Mouse (Mus musculus) heart, adult 2 months (tissue): ENCODE data around the gene Angptl3.

Experiments
- CTCF ChIP-seq: fragments of 200-600 bp; IDR thresholded peaks from 2 replicates; pipeline ENCODE4 v1.8.1; 2022; ENCODE audit warnings: antibody characterized with exemption, mild to moderate bottlenecking, moderate library complexity
- EP300 ChIP-seq: fragments of 200-500 bp; IDR thresholded peaks from 2 replicates; pipeline ENCODE4 v1.6.1; 2011; ENCODE audit warnings: low read depth, low read length, control low read depth; ENCODE audit not compliant: insufficient read depth
- POLR2A ChIP-seq: fragments of 200-500 bp; IDR thresholded peaks from 2 replicates; pipeline ENCODE4 v1.6.1; 2011; ENCODE audit warnings: mild to moderate bottlenecking, low read depth, low read length, control low read depth; ENCODE audit not compliant: insufficient read depth

DNA sequence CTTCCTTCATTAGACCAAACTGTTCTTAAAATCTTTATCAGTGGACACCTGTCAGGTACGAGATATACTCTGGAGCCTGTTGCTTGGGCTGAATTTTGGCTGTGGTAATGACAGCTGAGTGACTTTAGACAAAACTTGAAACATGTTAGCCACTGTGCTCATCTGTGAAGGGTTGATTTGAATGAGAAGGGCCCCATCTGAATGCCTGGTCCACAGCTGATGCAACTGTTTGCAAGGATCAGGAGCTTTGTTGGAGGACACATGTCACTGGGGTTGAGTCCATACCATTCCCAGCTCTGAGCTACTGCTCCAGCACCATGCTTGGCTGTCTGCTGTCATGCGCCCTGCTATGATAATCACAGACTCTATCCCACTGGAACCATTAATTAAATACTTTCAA lies 25.2 kb upstream of the Angptl3 start:
- no peak for TF ChIP-seq CTCF
- TF ChIP-seq EP300: no peak
- TF ChIP-seq POLR2A: no peak
